20 mouse cellular contexts compared by ENCODE assay signal in the genomic region with DNA sequence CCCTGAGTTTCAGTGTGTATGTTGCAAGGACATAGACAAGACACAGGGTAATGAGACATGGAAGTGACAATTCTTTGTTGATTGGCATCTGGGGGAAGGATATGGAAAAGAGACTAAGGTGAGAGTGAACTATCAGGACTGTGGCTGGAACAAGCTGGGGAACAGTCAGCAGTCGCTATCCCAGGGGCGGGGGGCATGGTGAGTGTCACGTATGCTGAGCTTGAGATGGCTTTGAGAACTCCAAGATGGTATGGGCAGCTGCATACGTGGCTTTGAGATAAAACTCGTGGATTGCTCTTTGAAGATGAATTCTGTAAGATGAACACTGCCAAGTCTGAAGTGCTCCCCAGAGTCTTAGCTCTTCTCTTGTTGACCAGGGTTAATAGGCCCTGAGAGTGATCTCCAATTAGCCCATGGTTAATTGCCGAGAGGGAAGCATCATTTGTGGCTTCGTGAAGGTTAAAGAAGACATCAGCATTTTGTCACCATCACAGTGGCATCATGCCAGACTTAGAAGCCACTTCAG. TPM values are rescaled to one million over a fixed set of nuclear protein-coding genes. Genes with fewer than 3 reads are reported as not detected.
"Had no signal": no experiment of that assay in that cellular context is flagged by ENCODE, and none has a peak within 500 bp of the region (broad histone marks: within the 10 kb centered on the region; RNA-seq: fewer than 3 reads in every experiment).

No protein-coding gene starts in this region.

- H3K4me2 ChIP-seq: limb, embryonic 15.5 days; liver, embryonic 12.5 days; midbrain, embryonic 12.5 days; neural tube, embryonic 13.5 days; neural tube, embryonic 15.5 days had no signal

- ATAC-seq: liver, embryonic 12.5 days; midbrain, embryonic 16.5 days had no signal

- H3K9me3 ChIP-seq: limb, embryonic 15.5 days; liver, embryonic 12.5 days; midbrain, embryonic 10.5 days; midbrain, embryonic 12.5 days; neural tube, embryonic 13.5 days; neural tube, embryonic 15.5 days had no signal

- H3K4me3 ChIP-seq: limb, embryonic 15.5 days; liver, embryonic 12.5 days; midbrain, embryonic 10.5 days; midbrain, embryonic 12.5 days; myocyte; neural tube, embryonic 13.5 days; neural tube, embryonic 15.5 days had no signal

- H3K27ac ChIP-seq: limb, embryonic 15.5 days; liver, embryonic 12.5 days; liver, embryonic 14.5 days; midbrain, embryonic 10.5 days; midbrain, embryonic 12.5 days; neural tube, embryonic 13.5 days; neural tube, embryonic 15.5 days had no signal

- H3K4me1 ChIP-seq: limb, embryonic 15.5 days; liver, embryonic 12.5 days; midbrain, embryonic 10.5 days; midbrain, embryonic 12.5 days; neural tube, embryonic 15.5 days had no signal

- H3K9ac ChIP-seq: limb, embryonic 15.5 days; liver, embryonic 12.5 days; liver, embryonic 14.5 days; midbrain, embryonic 12.5 days; neural tube, embryonic 13.5 days; neural tube, embryonic 15.5 days had no signal

- H3K27me3 ChIP-seq: limb, embryonic 15.5 days; midbrain, embryonic 12.5 days; neural tube, embryonic 13.5 days; neural tube, embryonic 15.5 days had no signal

- H3K36me3 ChIP-seq: limb, embryonic 15.5 days; liver, embryonic 12.5 days; midbrain, embryonic 10.5 days; midbrain, embryonic 12.5 days; neural tube, embryonic 13.5 days; neural tube, embryonic 15.5 days had no signal

- DNase-seq: right cerebral cortex, adult 18-20 months; right cerebral cortex, postnatal 25 days; right cerebral cortex, postnatal 4 days; spleen, adult 18-20 months; thymus, adult 18-20 months; thymus, postnatal 14 days; thymus, postnatal 36 days had no signal

RNA-seq across cellular contexts. Expression of a gene that starts 29.3 kb away (rescaled TPM):
- polyA plus RNA-seq: liver, embryonic 12.5 days; liver, embryonic 16.5 days; midbrain, embryonic 10.5 days; myocyte; small intestine, adult 2 months; stomach, embryonic 16.5 days; thymus, postnatal 0 days had no signal
